Mouse (Mus musculus): ENCODE data around the gene Elovl6.

Gene Elovl6

GRCm38 (mm10) chr3:129532180-129532864 is at the start of gene Elovl6:
Elovl6 (plus strand) TSS chr3:129532355.
- DNase-seq: peak; percentile 94

- DNase-seq: no peak
Measured at GRCm38 (mm10) chr3:129488774-129489173, 43.4 kb upstream of the Elovl6 start.

GRCm38 (mm10) chr3:129494123-129494522 is 38.0 kb upstream of the Elovl6 start:
- no peak for DNase-seq

DNA sequence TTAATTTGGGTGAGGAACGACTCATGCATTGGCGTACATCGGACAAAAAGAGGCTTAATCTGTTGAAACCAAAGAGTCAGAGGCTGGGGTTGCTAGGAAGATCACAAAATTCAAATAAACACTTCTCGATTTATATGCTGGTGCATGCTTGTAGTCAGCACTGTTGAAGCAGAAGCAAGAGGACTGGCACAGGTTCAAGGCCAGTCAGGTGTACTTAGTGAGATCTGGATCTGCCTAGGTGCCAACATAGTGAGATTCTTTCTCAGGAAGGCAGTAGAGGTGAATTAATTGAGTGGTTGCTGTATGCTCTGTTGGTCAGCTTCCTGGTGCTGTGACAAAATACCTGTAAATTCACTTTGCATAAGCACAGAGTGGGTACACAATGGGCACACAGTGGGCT is 37.4 kb upstream of the Elovl6 start:
- no peak for DNase-seq

- no peak for DNase-seq
Measured at GRCm38 (mm10) chr3:129503781-129504180, 28.4 kb upstream of the Elovl6 start.

DNA sequence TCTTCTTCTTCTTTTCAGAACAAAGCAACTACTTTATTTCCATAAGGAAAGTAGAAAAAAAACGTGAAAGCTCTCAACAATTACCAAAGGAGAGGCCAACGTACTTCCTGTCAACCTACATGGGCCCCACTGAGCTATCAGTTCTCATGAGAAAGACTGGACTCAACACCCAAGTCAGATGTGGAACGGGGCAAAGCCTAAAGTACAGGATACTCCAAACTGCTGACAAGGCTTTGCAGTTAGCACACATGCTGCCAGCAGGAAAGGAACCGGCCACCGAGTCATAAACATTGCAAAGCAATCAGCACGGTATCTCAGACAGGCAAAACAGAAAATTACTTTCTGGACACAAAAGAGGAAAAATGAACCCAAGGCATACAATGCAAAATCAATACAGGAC is 27.2 kb upstream of the Elovl6 start:
- no peak for DNase-seq

GRCm38 (mm10) chr3:129507736-129508135 is 24.4 kb upstream of the Elovl6 start:
- DNase-seq: no peak

- DNase-seq: no peak
Measured at GRCm38 (mm10) chr3:129508571-129508970, 23.6 kb upstream of the Elovl6 start.

DNA sequence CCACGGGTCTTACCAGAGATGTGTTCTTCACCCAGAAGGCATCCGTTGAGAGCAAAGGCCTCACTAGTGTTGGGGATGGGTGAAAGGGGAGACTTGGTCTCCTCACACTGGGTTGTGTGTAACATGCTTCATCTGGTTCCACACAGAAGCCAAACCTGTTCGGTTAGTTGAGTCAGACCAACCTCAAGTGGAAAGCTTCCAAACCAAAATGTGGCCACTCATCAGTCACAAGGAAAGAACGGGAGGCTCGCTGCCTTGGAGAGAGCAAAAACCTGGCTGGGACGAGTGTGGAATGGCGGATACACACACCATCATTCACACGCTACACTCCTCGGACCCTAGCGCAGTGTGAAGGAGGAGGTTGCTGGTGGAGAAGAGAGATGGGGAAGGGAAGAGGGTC is 22.4 kb upstream of the Elovl6 start:
- no peak for DNase-seq

DNA sequence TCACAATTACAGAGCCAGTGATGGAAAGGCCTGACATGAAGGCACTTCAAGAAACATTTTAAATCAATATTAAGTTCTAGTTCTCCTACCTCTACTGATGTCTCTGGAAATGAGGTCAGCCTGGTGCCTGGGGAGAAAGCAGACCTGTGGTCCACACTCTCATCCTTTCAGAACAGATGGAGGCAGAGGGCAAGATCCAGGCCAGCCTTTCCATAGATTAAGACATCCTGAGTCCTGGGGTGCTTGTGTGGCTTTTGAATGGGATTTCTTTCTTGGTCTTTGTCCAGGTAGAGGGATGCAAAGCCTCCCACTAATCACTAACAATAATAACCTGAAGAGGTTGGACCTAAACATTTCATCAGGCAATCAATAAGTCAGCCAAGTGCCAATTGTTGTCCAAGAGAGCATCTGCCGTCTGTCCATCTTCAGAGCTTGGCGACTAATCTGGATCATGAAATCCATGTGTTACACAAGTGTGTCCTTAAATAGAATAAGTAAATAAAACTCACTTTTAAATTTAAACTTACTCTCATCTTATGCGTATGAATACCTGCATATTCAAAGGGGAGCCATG is 16.2 kb upstream of the Elovl6 start:
- no peak for DNase-seq

- DNase-seq: no peak
Measured at GRCm38 (mm10) chr3:129520499-129520898, 11.7 kb upstream of the Elovl6 start.

- no peak for DNase-seq
Measured at GRCm38 (mm10) chr3:129523456-129524143, 8.6 kb upstream of the Elovl6 start.

GRCm38 (mm10) chr3:129527046-129527445 is 5.1 kb upstream of the Elovl6 start:
- DNase-seq: no peak

DNA sequence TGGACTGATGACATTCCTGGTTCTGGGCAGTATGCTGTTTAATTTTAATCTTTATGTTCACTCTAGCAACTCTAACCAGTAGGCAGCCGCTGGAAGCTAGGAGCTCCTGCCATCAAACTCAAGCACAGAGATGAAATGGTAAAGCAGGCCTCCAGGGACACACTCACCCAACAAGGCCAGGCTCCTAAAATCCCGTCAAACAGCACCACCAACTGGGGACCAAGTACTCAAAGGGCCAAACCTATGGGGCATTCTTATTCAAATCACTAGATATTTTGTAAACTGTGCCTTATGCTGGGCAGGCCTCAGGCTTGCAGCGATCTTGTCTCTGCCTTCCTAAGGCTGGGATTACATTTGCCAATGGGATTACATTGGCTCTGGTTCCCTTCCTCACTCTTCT is 2.8 kb upstream of the Elovl6 start:
- peak; percentile 11 for DNase-seq

DNA sequence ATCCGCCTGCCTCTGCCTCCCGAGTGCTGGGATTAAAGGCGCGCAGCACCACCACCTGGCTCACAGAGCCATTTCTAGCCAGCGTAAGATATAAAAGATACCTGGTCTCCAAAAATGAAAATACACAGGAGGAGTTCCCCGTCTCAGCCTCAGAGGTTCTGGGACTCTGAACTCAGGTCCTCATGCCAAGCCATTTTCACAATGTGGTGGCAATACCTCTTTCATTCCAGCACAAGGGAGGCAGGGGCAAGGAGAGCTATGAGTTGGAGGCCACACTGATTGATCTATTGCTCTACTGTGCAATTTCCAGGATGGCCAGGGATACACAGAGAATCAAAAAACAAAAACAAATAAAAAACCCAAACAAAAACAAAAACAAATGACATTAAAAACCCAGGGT is 1.7 kb upstream of the Elovl6 start:
- no peak for DNase-seq

DNA sequence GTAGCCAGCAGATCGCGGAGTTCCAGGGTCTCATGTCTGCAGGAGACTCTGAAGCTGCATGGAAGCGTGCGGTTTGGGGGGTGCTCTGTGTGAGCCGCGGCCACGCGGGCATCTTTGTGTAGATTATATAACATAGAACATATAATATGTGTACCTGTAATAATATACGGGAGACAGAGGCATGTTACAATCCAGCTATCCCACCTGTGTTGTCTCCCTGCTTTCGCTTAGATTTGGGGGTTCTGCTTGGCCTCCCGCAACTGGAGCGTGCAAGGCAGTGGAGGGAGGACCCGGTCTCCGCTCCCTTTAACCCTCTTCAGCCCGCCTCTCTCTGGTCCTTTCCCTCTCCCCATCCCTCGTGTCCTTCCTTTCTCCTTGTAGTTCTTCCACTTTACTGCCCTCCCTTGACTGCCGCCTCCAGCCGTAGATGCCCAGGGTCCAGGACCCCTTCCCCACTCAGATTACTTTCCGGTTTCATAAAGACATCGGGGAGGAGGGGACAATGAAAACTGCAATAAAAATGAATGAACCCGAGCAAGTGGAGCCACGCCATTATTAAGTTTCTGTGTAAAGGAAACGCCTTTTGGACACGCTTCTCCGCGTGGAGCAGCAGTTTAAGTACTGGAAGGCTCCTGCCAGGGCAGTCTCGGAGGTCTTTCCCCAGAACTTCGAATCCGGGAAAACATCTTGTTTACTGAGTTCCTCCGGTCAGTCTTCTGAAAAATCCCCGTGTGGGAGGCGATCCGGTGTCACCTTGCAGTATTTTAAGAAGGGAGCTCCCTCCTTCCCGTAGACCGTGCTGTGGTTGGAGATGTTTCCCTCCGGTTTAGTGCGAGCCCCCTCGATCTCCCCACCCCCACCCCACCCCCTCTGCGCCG is 949 bp downstream of the Elovl6 start:
- DNase-seq: peak; percentile 65

GRCm38 (mm10) chr3:129533743-129534530 is 1.8 kb downstream of the Elovl6 start:
- DNase-seq: peak; percentile 83

DNA sequence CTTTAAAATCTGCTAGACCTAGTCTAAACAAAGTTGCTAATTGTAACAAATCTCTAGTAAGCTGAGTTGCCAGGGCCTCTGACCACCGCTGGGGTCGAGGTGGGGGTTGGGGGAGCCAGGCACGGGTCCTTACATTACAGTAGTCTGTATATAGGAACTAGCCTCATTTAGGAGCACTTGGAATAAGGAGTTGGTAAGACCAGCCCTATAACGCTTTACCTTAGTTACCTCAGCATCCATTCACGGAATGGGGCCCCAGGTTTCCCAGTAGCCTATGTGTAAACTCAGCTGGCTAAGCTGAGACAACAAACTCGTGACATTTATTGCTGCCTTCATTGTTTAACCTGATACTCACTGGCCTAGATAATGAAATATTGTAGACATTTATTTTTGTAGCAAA is 3.3 kb downstream of the Elovl6 start:
- peak; percentile 6 for DNase-seq

- DNase-seq: peak; percentile 99
Measured at GRCm38 (mm10) chr3:129536109-129536508, 4.0 kb downstream of the Elovl6 start.

DNA sequence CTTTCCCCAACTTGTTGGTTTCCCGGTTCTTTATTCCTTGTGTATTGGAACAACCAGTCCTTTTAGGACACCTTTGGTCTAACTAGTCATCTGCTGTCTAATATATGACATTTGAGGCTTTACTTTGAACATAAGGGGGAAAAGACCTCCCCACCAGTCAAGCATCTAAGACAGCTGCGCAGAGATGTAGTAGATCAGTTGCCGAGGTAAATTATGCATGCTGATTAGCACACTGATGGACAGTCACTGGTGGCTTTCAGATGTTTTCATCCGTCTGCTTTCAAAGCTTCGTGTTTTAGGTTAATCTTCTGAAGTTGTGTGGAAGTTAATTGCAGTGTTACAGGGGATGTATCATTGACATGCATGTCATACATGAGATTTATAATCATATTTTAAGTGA is 5.8 kb downstream of the Elovl6 start:
- DNase-seq: no peak

- no peak for DNase-seq
Measured at GRCm38 (mm10) chr3:129540882-129541281, 8.7 kb downstream of the Elovl6 start.

GRCm38 (mm10) chr3:129541456-129541855 is 9.3 kb downstream of the Elovl6 start:
- DNase-seq: no peak
